Mouse (Mus musculus) kidney, adult 11 months (tissue): ENCODE results near the gene Acot7.
"Not testable (repeated sequence)": the region's sequence is repeated elsewhere in the genome, so short reads cannot be mapped to it uniquely, and the experiment has no call there.

Experiments
- DNase-seq: peaks from one replicate; pipeline ENCODE4 v3.0.0; 2022

Gene Acot7

GRCm38 (mm10) chr4:152212531-152212930 lies 34.6 kb downstream of the Acot7 start:
- peak; percentile 54 for DNase-seq

DNA sequence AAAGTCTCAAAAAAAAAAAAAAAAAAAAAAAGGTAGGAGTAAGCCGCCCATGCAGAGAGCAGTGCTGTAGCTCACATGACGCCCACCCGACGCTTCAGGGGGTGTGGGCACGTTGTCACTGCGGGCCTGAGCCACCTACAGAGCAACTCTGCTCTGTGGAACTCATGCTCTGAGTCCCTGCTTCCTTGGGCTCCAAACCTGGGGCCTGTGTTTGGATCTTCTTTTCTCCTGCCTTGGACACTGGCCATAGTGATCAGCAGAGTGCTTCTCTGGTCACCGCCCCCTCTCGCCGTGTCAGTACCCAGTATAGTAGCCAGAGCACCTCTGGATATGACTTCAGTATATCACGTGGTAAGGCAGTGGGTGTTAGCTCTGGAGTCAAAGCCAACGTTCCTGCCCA lies 35.0 kb downstream of the Acot7 start:
- no peak for DNase-seq

GRCm38 (mm10) chr4:152213760-152214480 lies 36.0 kb downstream of the Acot7 start:
- DNase-seq: peak; percentile 79

DNA sequence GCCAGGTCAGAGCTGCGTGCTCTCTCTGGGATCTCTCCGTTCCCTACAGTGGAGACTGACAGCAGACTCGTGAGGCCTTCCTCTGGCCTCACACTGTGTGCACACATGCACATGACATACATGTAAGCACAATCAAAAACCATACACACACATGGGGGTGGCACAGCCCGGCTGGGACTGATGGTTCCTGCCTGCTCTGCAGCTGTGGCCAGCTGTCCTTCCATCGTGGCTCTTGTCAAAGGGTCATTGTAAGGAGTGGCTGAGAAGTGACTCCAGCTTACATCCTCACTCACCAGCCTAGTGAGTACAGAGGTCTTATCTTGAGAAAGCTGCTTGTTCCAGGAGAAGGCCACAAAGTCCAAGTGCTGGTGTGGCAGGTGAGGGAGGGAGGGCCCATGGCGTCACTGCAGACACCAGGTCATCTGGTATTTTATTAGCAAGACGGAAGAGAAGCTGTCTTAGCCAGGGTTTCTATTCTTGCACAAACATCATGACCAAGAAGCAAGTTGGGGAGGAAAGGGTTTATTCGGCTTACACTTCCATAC lies 37.0 kb downstream of the Acot7 start:
- DNase-seq: no peak

GRCm38 (mm10) chr4:152219591-152219990 lies 41.7 kb downstream of the Acot7 start:
- DNase-seq: no peak

- no peak for DNase-seq
Measured at GRCm38 (mm10) chr4:152220771-152221410, 43.0 kb downstream of the Acot7 start.

DNA sequence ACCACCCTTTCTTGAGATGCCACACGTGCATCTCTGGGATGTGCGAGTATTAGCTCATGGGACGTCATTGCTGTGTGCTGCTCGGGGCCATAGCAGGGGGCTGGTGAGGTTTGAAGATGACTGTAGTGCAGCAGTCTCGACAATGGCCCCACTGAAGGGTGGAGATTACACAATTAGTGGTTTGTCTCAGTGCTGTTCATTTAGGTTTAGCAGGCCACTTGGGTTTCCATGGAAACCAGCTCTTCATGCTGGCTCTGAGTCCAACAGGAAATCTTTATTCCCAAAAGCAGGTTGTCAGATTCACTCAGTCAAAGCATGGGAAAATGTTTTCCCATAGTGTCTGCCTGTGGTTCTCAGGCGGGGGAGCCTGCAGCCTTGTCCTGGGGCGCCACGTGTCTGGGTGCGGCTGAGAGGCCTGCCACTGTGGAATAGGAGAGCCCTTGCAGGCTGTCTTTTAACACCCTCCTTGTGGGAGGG lies 43.5 kb downstream of the Acot7 start:
- DNase-seq: no peak

GRCm38 (mm10) chr4:152222111-152222510 lies 44.2 kb downstream of the Acot7 start:
- peak; percentile 25 for DNase-seq

- DNase-seq: no peak
Measured at GRCm38 (mm10) chr4:152222513-152222912, 44.6 kb downstream of the Acot7 start.

DNA sequence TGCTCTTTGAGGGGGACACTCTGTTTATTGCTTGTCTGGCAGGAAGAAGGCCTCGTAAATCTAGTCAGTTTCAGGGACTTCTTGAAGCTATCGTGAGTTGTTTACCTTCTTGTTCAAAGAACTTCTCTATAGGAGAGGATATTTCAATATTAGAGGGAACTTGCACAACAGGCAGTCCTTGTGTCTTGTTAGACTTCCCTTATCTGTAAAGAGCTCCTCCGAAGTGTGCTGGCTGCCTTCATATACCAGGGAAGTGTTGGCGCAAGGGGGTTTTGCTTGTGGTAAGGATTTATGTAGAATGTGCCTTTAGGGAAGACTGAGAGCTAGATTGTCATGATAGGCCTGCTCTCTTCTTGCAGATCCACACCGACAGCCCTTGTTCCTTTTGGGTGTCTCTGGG lies 46.2 kb downstream of the Acot7 start:
- no peak for DNase-seq

GRCm38 (mm10) chr4:152226901-152227486 lies 49.1 kb downstream of the Acot7 start:
- no peak for DNase-seq

GRCm38 (mm10) chr4:152227749-152228527 lies 50.0 kb downstream of the Acot7 start:
- DNase-seq: no peak

GRCm38 (mm10) chr4:152230331-152230730 lies 52.4 kb downstream of the Acot7 start:
- not testable (repeated sequence) for DNase-seq

GRCm38 (mm10) chr4:152231326-152231725 lies 53.4 kb downstream of the Acot7 start:
- no peak for DNase-seq

GRCm38 (mm10) chr4:152232411-152232903 lies 54.5 kb downstream of the Acot7 start:
- no peak for DNase-seq

DNA sequence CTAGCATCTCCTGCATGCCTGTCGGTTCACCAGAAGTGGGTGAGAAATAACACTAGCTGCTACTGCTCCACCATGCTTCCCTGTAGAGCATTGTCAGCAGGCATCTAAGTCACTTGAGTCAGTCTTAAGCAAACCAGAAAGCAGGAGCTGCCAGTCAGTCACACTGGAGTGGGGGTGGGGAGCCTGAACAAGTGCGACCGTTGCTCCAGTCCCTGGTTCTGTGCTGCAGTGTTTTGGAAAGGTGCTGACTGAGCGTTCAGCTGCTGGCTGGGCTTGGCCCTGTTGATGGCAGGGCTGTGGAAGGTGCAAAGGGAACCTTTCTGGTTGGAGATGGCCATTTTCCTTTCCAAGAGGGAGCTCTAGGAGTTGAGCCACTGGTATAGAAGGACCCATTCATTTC lies 62.0 kb downstream of the Acot7 start:
- DNase-seq: no peak

GRCm38 (mm10) chr4:152243241-152243891 lies 65.4 kb downstream of the Acot7 start:
- no peak for DNase-seq

- no peak for DNase-seq
Measured at GRCm38 (mm10) chr4:152243969-152244368, 66.0 kb downstream of the Acot7 start.

DNA sequence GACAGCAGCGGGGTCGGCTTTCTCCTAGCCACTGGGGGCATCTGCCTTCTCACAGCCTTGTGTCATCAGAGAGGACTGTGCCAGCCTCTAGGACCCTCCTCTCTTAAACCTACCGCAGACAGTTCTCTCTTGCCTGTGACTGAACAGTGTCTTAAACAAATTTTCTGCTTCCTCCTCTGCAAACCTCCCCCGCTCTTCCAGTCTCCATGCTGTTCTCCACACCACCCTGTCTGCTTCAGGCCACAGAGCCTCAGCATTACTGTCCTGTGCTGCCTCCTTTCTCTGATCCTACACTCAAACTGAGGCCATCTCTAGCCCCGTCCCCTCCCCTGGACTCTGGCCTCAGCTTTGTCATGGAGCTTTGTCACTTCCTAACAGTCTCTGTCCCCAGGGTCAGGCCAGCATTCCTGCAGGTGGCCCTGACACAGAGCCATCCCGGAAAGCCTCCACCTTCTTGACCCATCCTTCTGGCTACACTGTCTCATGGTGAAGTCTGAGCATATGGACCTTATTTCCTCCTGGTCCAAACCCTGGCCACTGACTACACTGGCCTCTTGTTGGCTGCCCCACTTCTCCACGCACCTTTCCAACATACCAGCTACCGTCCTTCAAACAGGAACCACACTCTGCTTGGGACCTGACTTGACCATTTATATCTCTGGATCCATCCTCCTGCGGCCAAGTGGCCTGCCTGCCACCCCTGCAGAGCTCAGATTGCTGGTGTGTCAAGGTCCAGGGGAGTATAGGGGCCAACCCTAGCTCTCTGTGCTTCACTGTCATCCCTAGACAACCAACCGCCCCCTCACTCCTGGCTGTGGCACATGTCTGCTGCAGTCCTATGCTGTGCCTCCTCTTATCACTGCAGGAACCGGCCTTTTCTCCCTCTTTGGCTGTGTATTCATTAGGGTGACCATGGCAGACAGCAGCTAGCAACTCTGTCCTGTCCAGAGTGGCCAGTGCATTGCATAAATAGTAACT lies 66.9 kb downstream of the Acot7 start:
- no peak for DNase-seq

GRCm38 (mm10) chr4:152246011-152246410 lies 68.1 kb downstream of the Acot7 start:
- no peak for DNase-seq

GRCm38 (mm10) chr4:152247195-152247594 lies 69.3 kb downstream of the Acot7 start:
- no peak for DNase-seq
